Mouse (Mus musculus) kidney, postnatal 0 days (tissue): ENCODE measurements around the gene Gm11437. TPM values are rescaled to one million over a fixed set of nuclear protein-coding genes. Genes with fewer than 3 reads are reported as not detected.
A peak's percentile ranks its signal among the peaks of the same experiment; 100 is the strongest.

Experiments
- ATAC-seq: fragments of 200-750 bp; cut with Nextera tagmentation; replicated peaks from 2 replicates; pipeline ENCODE4 v1.8.0; 2017; ENCODE audit warnings: low read depth, moderate number of reproducible peaks, moderate TSS enrichment, moderate library complexity; ENCODE audit not compliant: low FRiP score
- DNase-seq: peaks from one replicate; pipeline ENCODE4 v3.0.0-alpha.2; 2016; ENCODE audit warnings: low spot score
- H3K27ac ChIP-seq: fragments of 300-500 bp; sonication (generic); 2 replicates; pipeline ENCODE4 v1.5.1; 2014; ENCODE audit warnings: mild to moderate bottlenecking
- H3K27me3 ChIP-seq: fragments of 300-500 bp; sonication (generic); 2 replicates; pipeline ENCODE4 v1.6.1; 2014; ENCODE audit warnings: low read length, mixed read lengths; ENCODE audit not compliant: insufficient read depth
- H3K36me3 ChIP-seq: fragments of 300-500 bp; sonication (generic); 2 replicates; pipeline ENCODE4 v1.6.1; 2014; ENCODE audit warnings: low read length, mixed read lengths; ENCODE audit not compliant: insufficient read depth
- H3K4me1 ChIP-seq: fragments of 300-500 bp; sonication (generic); replicated peaks from 2 replicates; pipeline ENCODE4 v1.6.1; 2014; ENCODE audit warnings: antibody characterized with exemption, low read length, mixed read lengths; ENCODE audit not compliant: insufficient read depth
- H3K4me2 ChIP-seq: fragments of 300-500 bp; sonication (generic); 2 replicates; pipeline ENCODE4 v1.6.1; 2014; ENCODE audit warnings: mild to moderate bottlenecking, low read length, moderate library complexity, mixed read lengths
- H3K4me3 ChIP-seq: fragments of 300-500 bp; sonication (generic); replicated peaks from 2 replicates; pipeline ENCODE4 v1.5.1; 2014; ENCODE audit warnings: low read depth, low read length
- H3K9ac ChIP-seq: fragments of 300-500 bp; sonication (generic); 2 replicates; pipeline ENCODE4 v1.6.1; 2014; ENCODE audit warnings: low read depth, low read length
- H3K9me3 ChIP-seq: fragments of 300-500 bp; sonication (generic); replicated peaks from 2 replicates; pipeline ENCODE4 v1.6.1; 2016; ENCODE audit warnings: low read length, inconsistent platforms, mixed read lengths
- CTCF ChIP-seq: IDR thresholded peaks from 2 replicates; pipeline ENCODE4 v1.5.1; 2016; ENCODE audit warnings: antibody characterized with exemption, low read depth, mild to moderate bottlenecking, moderate library complexity
- WGBS: fragments of 180-500 bp; shearing (Covaris S2); extraction: QIAGEN DNeasy Blood & Tissue Kit; methylation state at CpG from one replicate; pipeline ENCODE4 v1.1.7; 2014; 5-methylcytosine and 5-hydroxymethylcytosine counted together
- polyA plus RNA-seq: library from polyadenylated mRNA; unstranded; fragments of >200 nt; fragmentation: Nextera tagmentation; extraction: Ambion mirVana; gene quantifications from 2 replicates; pipeline ENCODE4 v1.2.1, GENCODE M21; 2015

Gm11437 gene
- polyA plus RNA-seq, 1 experiment from 2014 or later, result not detected

- H3K9me3 ChIP-seq, result no peaks in the 10 kb centered on the region
- H3K4me1 ChIP-seq, result no peaks in the 10 kb centered on the region
- H3K4me2 ChIP-seq, result no peak overlapping the region
- H3K9ac ChIP-seq, result no peak overlapping the region
- no peak overlapping the region for H3K4me3 ChIP-seq
- TF ChIP-seq CTCF, result no peak
- no peaks in the 10 kb centered on the region for H3K36me3 ChIP-seq
- no peak for ATAC-seq
- H3K27me3 ChIP-seq, result no peaks in the 10 kb centered on the region
- WGBS, result 71% methylated on average over 11 of the region's 11 CpGs
- no peak for DNase-seq
- H3K27ac ChIP-seq, result no peak overlapping the region
These were observed 5.5 kb upstream of the Gm11437 start for GRCm38 (mm10) chr11:84172539-84173435.

DNA sequence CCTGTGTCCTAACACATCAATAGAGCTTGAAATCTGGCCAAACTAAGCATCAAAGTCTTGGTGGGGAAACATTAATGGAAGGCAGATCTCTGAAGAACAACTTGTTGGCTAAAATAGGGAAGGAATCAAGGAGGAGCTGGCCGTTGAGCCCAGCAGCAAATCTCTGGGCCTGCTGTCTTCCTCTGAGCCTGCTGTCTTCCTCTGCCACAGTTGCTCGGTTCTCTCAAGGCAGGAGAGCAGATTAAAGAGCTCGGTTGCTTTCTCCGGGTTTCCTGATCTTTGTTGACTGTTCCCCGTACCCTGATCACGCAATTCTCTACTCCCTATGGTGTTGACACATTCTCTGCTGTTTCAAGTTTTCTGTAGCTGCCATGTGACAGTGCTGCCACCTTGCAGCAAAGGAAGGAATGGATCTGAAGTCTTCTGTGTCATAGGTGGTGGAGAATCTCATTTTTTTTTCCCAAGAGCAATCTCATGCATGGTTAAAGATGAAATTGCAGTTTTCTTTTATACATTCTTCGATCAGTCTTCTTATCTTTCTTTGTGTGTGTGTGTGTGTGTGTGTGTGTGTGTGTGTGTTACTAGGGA lies 1.5 kb upstream of the Gm11437 start:
- Histone ChIP-seq H3K4me1 (no peaks in the 10 kb centered on the region), H3K27me3 (no peaks in the 10 kb centered on the region), H3K27ac (no peak overlapping the region), H3K4me3 (no peak overlapping the region), H3K9ac (no peak overlapping the region), H3K9me3 (no peaks in the 10 kb centered on the region), H3K4me2 (no peak overlapping the region), H3K36me3 (no peaks in the 10 kb centered on the region)
- ATAC-seq, result no peak
- peak; percentile 58 for DNase-seq
- 24% methylated on average over 7 of the region's 7 CpGs for WGBS
- TF ChIP-seq CTCF, result peak; percentile 77

DNA sequence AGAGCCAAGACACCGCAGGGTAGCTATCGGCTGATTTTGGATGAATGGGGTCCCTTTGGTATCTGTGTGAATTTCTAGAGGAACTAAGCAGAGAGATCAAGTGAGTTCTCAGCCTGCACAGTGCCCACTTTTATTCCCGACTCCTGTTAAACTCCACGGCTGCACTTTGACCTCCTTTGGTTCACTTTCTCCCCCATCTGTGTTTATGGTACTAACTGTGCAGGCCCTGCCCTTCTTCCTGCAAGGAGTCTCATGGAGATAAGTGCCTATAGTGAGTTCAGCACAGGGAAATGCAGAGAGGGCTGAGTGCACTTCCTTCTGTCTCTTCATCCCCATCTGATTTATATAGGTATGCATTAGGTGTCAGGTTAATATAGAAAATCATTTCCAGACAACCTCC lies 2.7 kb downstream of the Gm11437 start:
- ATAC-seq, result no peak
- no peak overlapping the region for H3K4me2 ChIP-seq
- WGBS, result 58% methylated on average over 4 of the region's 4 CpGs

GRCm38 (mm10) chr11:84164123-84164522 lies 3.2 kb downstream of the Gm11437 start:
- 84% methylated on average over 6 of the region's 6 CpGs for WGBS
- Histone ChIP-seq H3K4me3 (no peak overlapping the region), H3K36me3 (no peaks in the 10 kb centered on the region), H3K4me1 (no peaks in the 10 kb centered on the region), H3K27me3 (no peaks in the 10 kb centered on the region), H3K4me2 (no peak overlapping the region), H3K9ac (no peak overlapping the region), H3K9me3 (no peaks in the 10 kb centered on the region), H3K27ac (no peak overlapping the region)
- no peak for TF ChIP-seq CTCF
- no peak for ATAC-seq
- DNase-seq, result no peak

More for the DNA sequence above, 2.7 kb downstream of the Gm11437 start:
- no peak for TF ChIP-seq CTCF
- Histone ChIP-seq H3K36me3 (no peaks in the 10 kb centered on the region), H3K9ac (no peak overlapping the region), H3K27me3 (no peaks in the 10 kb centered on the region), H3K4me1 (no peaks in the 10 kb centered on the region), H3K27ac (no peak overlapping the region), H3K4me3 (no peak overlapping the region), H3K9me3 (no peaks in the 10 kb centered on the region)
- DNase-seq, result no peak

DNA sequence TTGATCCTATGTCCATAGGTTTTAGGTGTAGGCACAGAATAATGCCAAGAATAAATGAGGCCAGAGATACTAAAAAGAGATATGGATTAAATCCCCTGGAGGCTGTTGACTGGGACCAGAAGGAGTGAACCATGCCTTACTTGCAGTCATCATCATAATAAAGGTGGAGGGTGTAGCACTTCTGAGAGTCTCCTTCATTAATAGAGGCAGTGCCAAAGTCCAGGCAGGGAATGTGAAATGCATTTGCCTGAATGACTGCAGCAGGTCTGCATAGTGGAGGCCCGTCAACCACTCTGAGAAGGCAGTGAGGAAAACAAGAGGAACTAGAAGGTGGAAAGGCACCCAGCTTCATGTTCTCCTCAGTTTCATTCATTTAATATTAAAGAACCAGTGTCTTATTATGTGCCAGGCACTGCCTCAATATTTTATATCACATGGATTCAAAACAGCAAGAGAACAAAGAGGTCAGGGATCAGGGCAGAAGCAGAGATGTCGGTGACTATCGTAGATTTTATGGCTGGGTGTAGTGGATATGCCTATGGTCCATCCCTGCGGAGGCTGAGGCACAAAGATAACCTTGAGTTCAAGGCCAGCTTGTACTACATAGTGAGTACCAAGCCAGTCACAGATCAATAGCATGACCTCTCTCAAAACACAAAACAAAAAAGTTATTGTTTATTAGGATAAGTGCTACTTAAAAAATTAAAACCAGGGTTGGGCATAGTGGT lies 10.6 kb downstream of the Gm11437 start:
- H3K27me3 ChIP-seq, result no peaks in the 10 kb centered on the region
- 85% methylated on average over 4 of the region's 4 CpGs for WGBS
- ATAC-seq (no peak), DNase-seq (no peak)
- no peak overlapping the region for H3K4me3 ChIP-seq
- H3K36me3 ChIP-seq, result no peaks in the 10 kb centered on the region
- H3K27ac ChIP-seq, result no peak overlapping the region
- no peaks in the 10 kb centered on the region for H3K9me3 ChIP-seq
- no peaks in the 10 kb centered on the region for H3K4me1 ChIP-seq
- no peak for TF ChIP-seq CTCF
- no peak overlapping the region for H3K4me2 ChIP-seq
- no peak overlapping the region for H3K9ac ChIP-seq

DNA sequence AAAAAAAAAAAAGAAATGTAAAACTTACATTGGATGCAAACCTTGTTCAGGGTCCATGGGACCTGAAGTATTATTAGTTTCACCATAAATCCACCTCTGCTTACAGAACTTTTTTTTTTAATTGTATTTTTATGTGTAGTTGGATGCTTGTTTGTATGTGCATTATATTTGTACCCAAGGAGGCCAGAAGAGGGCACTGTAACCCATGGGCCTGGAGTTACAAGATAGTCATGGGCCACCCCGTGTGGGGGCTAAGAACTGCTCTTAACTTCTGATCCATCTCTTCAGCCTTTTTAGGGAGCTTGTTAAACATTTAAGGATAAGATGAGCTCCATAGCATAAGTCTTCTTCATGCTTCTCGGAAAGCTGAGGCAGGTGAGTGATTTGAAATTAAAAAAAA lies 16.4 kb downstream of the Gm11437 start:
- ATAC-seq, result no peak
- DNase-seq, result no peak
- no peaks in the 10 kb centered on the region for H3K27me3 ChIP-seq
- no peak overlapping the region for H3K4me3 ChIP-seq
- H3K9ac ChIP-seq, result no peak overlapping the region
- no peaks in the 10 kb centered on the region for H3K9me3 ChIP-seq
- H3K4me2 ChIP-seq, result no peak overlapping the region
- H3K36me3 ChIP-seq, result no peaks in the 10 kb centered on the region
- 71% methylated on average over 2 of the region's 2 CpGs for WGBS
- no peak overlapping the region for H3K27ac ChIP-seq
- TF ChIP-seq CTCF, result peak; percentile 48
- H3K4me1 ChIP-seq, result no peaks in the 10 kb centered on the region
